Mouse (Mus musculus): ENCODE measurements around the gene Gpr108. TPM values are rescaled to one million over a fixed set of nuclear protein-coding genes. Genes with fewer than 3 reads are reported as not detected.
A peak's percentile ranks its signal among the peaks of the same experiment; 100 is the strongest.

Gene Gpr108
- 23.9 and 26.0 TPM in 2 replicates for polyA plus RNA-seq (2016; fragmentation: Nextera tagmentation; extraction: Ambion mirVana)

GRCm38 (mm10) chr17:57248201-57248699 lies at the start of gene Gpr108:
TSS of gene Gpr108 (minus strand) at chr17:57248446.
- no peaks in the 10 kb centered on the region for H3K9me3 ChIP-seq (replicated peaks)
- H3K4me3 ChIP-seq = peak within 1 kb of the TSS; percentile 81
- no peaks in the 10 kb centered on the region for H3K27me3 ChIP-seq (ENCODE audit: low read depth, poor library complexity, severe bottlenecking)
- peak; percentile 85 for DNase-seq (ENCODE audit: low spot score)
- H3K4me1 ChIP-seq = peaks cover 38% of the 10 kb centered on the region
- 1% methylated on average over 12 of the region's 12 CpGs for WGBS
- H3K36me3 ChIP-seq = peaks cover 16% of the 10 kb centered on the region
- peak within 1 kb of the TSS; percentile 95 for H3K27ac ChIP-seq (replicated peaks)

GRCm38 (mm10) chr17:57297040-57297439 lies 48.8 kb upstream of the Gpr108 start:
- DNase-seq (ENCODE audit: low spot score) = no peak
- Histone ChIP-seq H3K9me3 (replicated peaks) (no peaks in the 10 kb centered on the region), H3K4me1 (no peaks in the 10 kb centered on the region), H3K27ac (replicated peaks) (no peak overlapping the region), H3K36me3 (no peaks in the 10 kb centered on the region), H3K4me3 (no peak overlapping the region), H3K27me3 (ENCODE audit: low read depth, poor library complexity, severe bottlenecking) (no peaks in the 10 kb centered on the region)
- WGBS = 91% methylated on average over 12 of the region's 12 CpGs

GRCm38 (mm10) chr17:57295935-57296334 lies 47.7 kb upstream of the Gpr108 start:
- 92% methylated on average over 9 of the region's 9 CpGs for WGBS
- Histone ChIP-seq H3K27ac (replicated peaks) (no peak overlapping the region), H3K4me1 (no peaks in the 10 kb centered on the region), H3K4me3 (no peak overlapping the region), H3K9me3 (replicated peaks) (no peaks in the 10 kb centered on the region), H3K36me3 (no peaks in the 10 kb centered on the region), H3K27me3 (ENCODE audit: low read depth, poor library complexity, severe bottlenecking) (no peaks in the 10 kb centered on the region)
- DNase-seq (ENCODE audit: low spot score) = no peak

GRCm38 (mm10) chr17:57292968-57293367 lies 44.7 kb upstream of the Gpr108 start:
- WGBS = 91% methylated on average over 9 of the region's 9 CpGs
- no peaks in the 10 kb centered on the region for H3K9me3 ChIP-seq (replicated peaks)
- H3K27me3 ChIP-seq (ENCODE audit: low read depth, poor library complexity, severe bottlenecking) = no peaks in the 10 kb centered on the region
- no peak for DNase-seq (ENCODE audit: low spot score)
- no peak overlapping the region for H3K4me3 ChIP-seq
- no peaks in the 10 kb centered on the region for H3K4me1 ChIP-seq
- no peaks in the 10 kb centered on the region for H3K36me3 ChIP-seq
- H3K27ac ChIP-seq (replicated peaks) = no peak overlapping the region

GRCm38 (mm10) chr17:57292302-57292701 lies 44.1 kb upstream of the Gpr108 start:
- Histone ChIP-seq H3K27me3 (ENCODE audit: low read depth, poor library complexity, severe bottlenecking) (no peaks in the 10 kb centered on the region), H3K9me3 (replicated peaks) (no peaks in the 10 kb centered on the region), H3K4me1 (no peaks in the 10 kb centered on the region), H3K4me3 (no peak overlapping the region), H3K27ac (replicated peaks) (no peak overlapping the region), H3K36me3 (no peaks in the 10 kb centered on the region)
- WGBS = 94% methylated on average over 2 of the region's 2 CpGs
- DNase-seq (ENCODE audit: low spot score) = no peak

GRCm38 (mm10) chr17:57290671-57291055 lies 42.4 kb upstream of the Gpr108 start:
- 84% methylated on average over 7 of the region's 7 CpGs for WGBS
- Histone ChIP-seq H3K36me3 (no peaks in the 10 kb centered on the region), H3K27ac (replicated peaks) (no peak overlapping the region), H3K9me3 (replicated peaks) (no peaks in the 10 kb centered on the region), H3K27me3 (ENCODE audit: low read depth, poor library complexity, severe bottlenecking) (no peaks in the 10 kb centered on the region), H3K4me1 (no peaks in the 10 kb centered on the region), H3K4me3 (no peak overlapping the region)
- no peak for DNase-seq (ENCODE audit: low spot score)

GRCm38 (mm10) chr17:57290001-57290670 lies 41.9 kb upstream of the Gpr108 start:
- H3K27ac ChIP-seq (replicated peaks) = no peak overlapping the region
- no peaks in the 10 kb centered on the region for H3K4me1 ChIP-seq
- 90% methylated on average over 9 of the region's 9 CpGs for WGBS
- no peak overlapping the region for H3K4me3 ChIP-seq
- no peaks in the 10 kb centered on the region for H3K27me3 ChIP-seq (ENCODE audit: low read depth, poor library complexity, severe bottlenecking)
- no peaks in the 10 kb centered on the region for H3K36me3 ChIP-seq
- DNase-seq (ENCODE audit: low spot score) = no peak
- no peaks in the 10 kb centered on the region for H3K9me3 ChIP-seq (replicated peaks)

- 91% methylated on average over 5 of the region's 5 CpGs for WGBS
- H3K36me3 ChIP-seq = no peaks in the 10 kb centered on the region
- H3K4me3 ChIP-seq = no peak overlapping the region
- H3K27me3 ChIP-seq (ENCODE audit: low read depth, poor library complexity, severe bottlenecking) = no peaks in the 10 kb centered on the region
- H3K9me3 ChIP-seq (replicated peaks) = no peaks in the 10 kb centered on the region
- H3K4me1 ChIP-seq = no peaks in the 10 kb centered on the region
- no peak for DNase-seq (ENCODE audit: low spot score)
- H3K27ac ChIP-seq (replicated peaks) = no peak overlapping the region
These were observed 41.0 kb upstream of the Gpr108 start for GRCm38 (mm10) chr17:57289252-57289651.

- WGBS = 85% methylated on average over 8 of the region's 8 CpGs
- Histone ChIP-seq H3K36me3 (no peaks in the 10 kb centered on the region), H3K27me3 (ENCODE audit: low read depth, poor library complexity, severe bottlenecking) (no peaks in the 10 kb centered on the region), H3K27ac (replicated peaks) (no peak overlapping the region), H3K9me3 (replicated peaks) (no peaks in the 10 kb centered on the region), H3K4me1 (no peaks in the 10 kb centered on the region), H3K4me3 (no peak overlapping the region)
- no peak for DNase-seq (ENCODE audit: low spot score)
These were observed 38.6 kb upstream of the Gpr108 start for GRCm38 (mm10) chr17:57286718-57287355.

- Histone ChIP-seq H3K27ac (replicated peaks) (no peak overlapping the region), H3K27me3 (ENCODE audit: low read depth, poor library complexity, severe bottlenecking) (no peaks in the 10 kb centered on the region), H3K4me1 (no peaks in the 10 kb centered on the region), H3K36me3 (no peaks in the 10 kb centered on the region), H3K4me3 (no peak overlapping the region), H3K9me3 (replicated peaks) (no peaks in the 10 kb centered on the region)
- no peak for DNase-seq (ENCODE audit: low spot score)
- WGBS = 73% methylated on average over 2 of the region's 2 CpGs
These were observed 36.8 kb upstream of the Gpr108 start for GRCm38 (mm10) chr17:57285077-57285476.

- WGBS = 82% methylated on average over 5 of the region's 5 CpGs
- Histone ChIP-seq H3K4me1 (no peaks in the 10 kb centered on the region), H3K36me3 (no peaks in the 10 kb centered on the region), H3K27ac (replicated peaks) (no peak overlapping the region), H3K4me3 (no peak overlapping the region), H3K27me3 (ENCODE audit: low read depth, poor library complexity, severe bottlenecking) (no peaks in the 10 kb centered on the region), H3K9me3 (replicated peaks) (no peaks in the 10 kb centered on the region)
- DNase-seq (ENCODE audit: low spot score) = no peak
These were observed 35.7 kb upstream of the Gpr108 start for GRCm38 (mm10) chr17:57283906-57284305.

GRCm38 (mm10) chr17:57280411-57280810 lies 32.2 kb upstream of the Gpr108 start:
- peaks cover 13% of the 10 kb centered on the region for H3K27me3 ChIP-seq (ENCODE audit: low read depth, poor library complexity, severe bottlenecking)
- H3K4me3 ChIP-seq = no peak overlapping the region
- DNase-seq (ENCODE audit: low spot score) = no peak
- WGBS = 77% methylated on average over 3 of the region's 3 CpGs
- H3K27ac ChIP-seq (replicated peaks) = no peak overlapping the region
- H3K36me3 ChIP-seq = no peaks in the 10 kb centered on the region
- no peaks in the 10 kb centered on the region for H3K9me3 ChIP-seq (replicated peaks)
- H3K4me1 ChIP-seq = peaks cover 17% of the 10 kb centered on the region

- H3K27me3 ChIP-seq (ENCODE audit: low read depth, poor library complexity, severe bottlenecking) = peaks cover 20% of the 10 kb centered on the region
- H3K9me3 ChIP-seq (replicated peaks) = no peaks in the 10 kb centered on the region
- 58% methylated on average over 9 of the region's 9 CpGs for WGBS
- H3K27ac ChIP-seq (replicated peaks) = no peak overlapping the region
- no peak for DNase-seq (ENCODE audit: low spot score)
- H3K36me3 ChIP-seq = no peaks in the 10 kb centered on the region
- no peak overlapping the region for H3K4me3 ChIP-seq
- peaks cover 24% of the 10 kb centered on the region for H3K4me1 ChIP-seq
These were observed 31.5 kb upstream of the Gpr108 start for GRCm38 (mm10) chr17:57279591-57280224.
